Mouse (Mus musculus) liver, adult 2 months (tissue): ENCODE results near the gene Myom1. TPM values are rescaled to one million over a fixed set of nuclear protein-coding genes. Genes with fewer than 3 reads are reported as not detected.
A peak's percentile ranks its signal among the peaks of the same experiment; 100 is the strongest.

ENCODE experiments used
- DNase-seq: peaks from one replicate; pipeline ENCODE4 v3.0.0-alpha.2; 2011; ENCODE audit warnings: low read depth, low spot score; ENCODE audit errors: extremely low read depth
- H3K27ac ChIP-seq: fragments of 200-500 bp; replicated peaks from 2 replicates; pipeline ENCODE4 v1.5.1; 2012; ENCODE audit warnings: low read depth, mild to moderate bottlenecking, control low read depth, inconsistent platforms, low read length; ENCODE audit not compliant: insufficient read depth
- H3K27me3 ChIP-seq: fragments of 200-500 bp; 2 replicates; pipeline ENCODE4 v1.6.1; 2012; ENCODE audit warnings: mild to moderate bottlenecking, moderate library complexity, low read length, inconsistent platforms; ENCODE audit not compliant: control insufficient read depth, insufficient read depth
- H3K36me3 ChIP-seq: fragments of 200-500 bp; 2 replicates; pipeline ENCODE4 v1.6.1; 2012; ENCODE audit warnings: low read length, inconsistent platforms; ENCODE audit not compliant: control insufficient read depth, insufficient read depth
- H3K4me1 ChIP-seq: fragments of 200-500 bp; 2 replicates; pipeline ENCODE4 v1.6.1; 2011; ENCODE audit warnings: low read length; ENCODE audit not compliant: control insufficient read depth, insufficient read depth
- H3K4me3 ChIP-seq: fragments of 200-500 bp; 2 replicates; pipeline ENCODE4 v1.5.1; 2011; ENCODE audit warnings: low read depth, mild to moderate bottlenecking, control low read depth, low read length, moderate library complexity; ENCODE audit not compliant: insufficient read depth
- H3K79me2 ChIP-seq: fragments of 200-500 bp; 2 replicates; pipeline ENCODE4 v1.6.1; 2012; ENCODE audit warnings: inconsistent platforms, mild to moderate bottlenecking, low read length, moderate library complexity; ENCODE audit not compliant: control insufficient read depth, insufficient read depth
- H3K9ac ChIP-seq: fragments of 200-500 bp; 2 replicates; pipeline ENCODE4 v1.6.1; 2012; ENCODE audit warnings: low read depth, mild to moderate bottlenecking, control low read depth, inconsistent platforms, low read length
- CTCF ChIP-seq: fragments of 200-500 bp; IDR thresholded peaks from 2 replicates; pipeline ENCODE4 v1.5.1; 2011; ENCODE audit warnings: low read depth, low read length, control low read depth
- POLR2A ChIP-seq: fragments of 200-500 bp; IDR thresholded peaks from 2 replicates; pipeline ENCODE4 v1.6.1; 2011; ENCODE audit warnings: low read length, control low read depth; ENCODE audit not compliant: insufficient read depth; ENCODE audit errors: extremely low read depth
- WGBS: fragments of 180-500 bp; shearing (Covaris S2); methylation state at CpG from one replicate; pipeline ENCODE4 v1.1.7; 2018; 5-methylcytosine and 5-hydroxymethylcytosine counted together
- polyA plus RNA-seq: library from polyadenylated mRNA; depleted of rRNA; stranded (reverse); fragments of >200 nt; gene quantifications from 2 replicates; pipeline ENCODE4 v1.2.3, GENCODE M21; 2012
- total RNA-seq: library from RNA; depleted of rRNA; stranded (reverse); fragments of >200 nt; gene quantifications from 2 replicates; pipeline ENCODE4 v1.2.3, GENCODE M21; 2014

Gene Myom1
- total and polyA plus RNA-seq, 2 experiments: 0.34 to 3.2 TPM

GRCm38 (mm10) chr17:70989991-70990390 lies 12.4 kb upstream of the Myom1 start:
- H3K79me2 ChIP-seq: peaks cover 35% of the 10 kb centered on the region
- peaks cover 28% of the 10 kb centered on the region for H3K4me1 ChIP-seq
- no peak for TF ChIP-seq POLR2A
- TF ChIP-seq CTCF: no peak
- no peak for DNase-seq
- H3K4me3 ChIP-seq: peak overlapping the region; percentile 78
- 2% methylated on average over 24 of the region's 24 CpGs for WGBS
- peak overlapping the region; percentile 92 for H3K9ac ChIP-seq
- H3K27ac ChIP-seq: peak overlapping the region; percentile 76
- H3K36me3 ChIP-seq: peaks cover 3% of the 10 kb centered on the region
- H3K27me3 ChIP-seq: no peaks in the 10 kb centered on the region

DNA sequence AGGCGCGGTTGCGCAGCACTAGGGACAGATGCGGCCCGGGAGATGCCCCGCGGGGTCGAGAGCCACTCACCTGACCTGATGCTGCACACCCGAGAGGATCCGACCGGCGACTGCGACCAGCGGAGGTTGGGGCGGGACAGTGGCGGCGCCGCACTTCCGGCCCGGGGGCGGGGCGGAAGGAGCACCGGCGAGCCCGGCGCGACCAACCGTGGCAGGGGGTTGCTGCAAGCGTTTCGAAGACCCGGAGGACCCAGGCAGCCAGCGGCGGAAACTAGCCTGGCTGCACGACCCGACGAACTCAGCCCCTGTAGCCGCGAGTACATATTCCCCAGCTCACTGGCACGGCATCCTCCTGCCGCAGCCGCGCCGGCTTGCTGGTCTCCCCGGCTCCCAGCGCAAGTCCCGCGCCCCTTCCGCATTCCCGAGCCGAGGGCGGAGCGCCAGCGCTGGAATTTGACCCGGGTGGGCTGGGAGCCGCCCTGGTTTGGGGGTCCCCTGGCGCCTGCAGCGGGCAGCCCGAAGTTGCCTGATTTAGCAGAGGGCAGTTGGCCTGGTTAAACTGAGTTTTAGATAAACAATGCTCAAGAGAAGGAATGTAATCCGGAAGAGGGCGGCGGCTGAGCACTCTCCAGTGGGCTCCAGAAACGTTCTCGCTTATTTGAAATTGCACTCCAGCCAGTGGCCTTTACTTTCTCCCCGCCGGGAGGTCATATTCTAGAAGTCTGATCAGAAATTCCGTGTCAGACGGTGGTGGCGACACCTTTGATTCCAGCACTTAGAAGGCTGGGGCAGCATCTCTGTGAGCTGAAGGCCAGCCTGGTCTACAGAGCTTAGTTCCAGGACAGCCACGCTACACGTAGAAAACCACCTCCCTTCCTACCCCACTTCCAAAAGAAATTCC lies 11.8 kb upstream of the Myom1 start:
- H3K9ac ChIP-seq: peak overlapping the region; percentile 92
- peaks cover 25% of the 10 kb centered on the region for H3K4me1 ChIP-seq
- peak; percentile 61 for DNase-seq
- WGBS: under 1% methylated on average over 70 of the region's 70 CpGs
- no peaks in the 10 kb centered on the region for H3K27me3 ChIP-seq
- peak overlapping the region; percentile 93 for H3K27ac ChIP-seq
- peaks cover 32% of the 10 kb centered on the region for H3K79me2 ChIP-seq
- peaks cover 7% of the 10 kb centered on the region for H3K36me3 ChIP-seq
- peak overlapping the region; percentile 78 for H3K4me3 ChIP-seq
- TF ChIP-seq POLR2A (peak; percentile 89), CTCF (no peak)

GRCm38 (mm10) chr17:70991706-70992625 lies 10.5 kb upstream of the Myom1 start:
- TF ChIP-seq CTCF: no peak
- no peak for TF ChIP-seq POLR2A
- H3K36me3 ChIP-seq: peaks cover 9% of the 10 kb centered on the region
- no peak for DNase-seq
- H3K4me1 ChIP-seq: peaks cover 23% of the 10 kb centered on the region
- WGBS: 83% methylated on average over 16 of the region's 16 CpGs
- no peak overlapping the region for H3K9ac ChIP-seq
- H3K4me3 ChIP-seq: no peak overlapping the region
- 0 out of 2 replicates have a peak overlapping the region, but pooled peaks have one; percentile 18 for H3K27ac ChIP-seq
- H3K27me3 ChIP-seq: no peaks in the 10 kb centered on the region
- H3K79me2 ChIP-seq: peaks cover 29% of the 10 kb centered on the region; the same call in 1 of the 2 replicates

DNA sequence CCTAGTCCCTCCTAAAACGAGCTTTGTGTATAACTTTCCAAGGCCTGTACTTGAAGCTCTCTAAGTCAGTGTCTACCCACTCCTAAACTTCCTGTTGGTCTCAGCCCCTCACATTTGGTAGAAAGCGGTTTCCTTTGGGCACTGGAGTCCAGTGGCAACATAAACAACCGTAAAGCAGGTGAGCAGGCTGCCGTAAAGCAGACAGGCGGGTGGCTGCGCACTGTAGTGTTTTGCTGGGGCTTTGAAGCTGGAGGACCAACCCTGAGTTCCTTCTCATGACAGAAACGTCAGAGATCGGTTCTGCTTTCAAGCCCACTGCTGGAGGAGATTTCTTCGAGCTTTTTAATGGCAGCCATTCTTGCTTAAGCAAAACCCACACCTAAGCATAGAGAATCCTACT lies 9.8 kb upstream of the Myom1 start:
- H3K4me3 ChIP-seq: no peak overlapping the region
- H3K9ac ChIP-seq: no peak overlapping the region
- peaks cover 9% of the 10 kb centered on the region for H3K36me3 ChIP-seq
- DNase-seq: no peak
- 86% methylated on average over 9 of the region's 9 CpGs for WGBS
- no peak for TF ChIP-seq POLR2A
- TF ChIP-seq CTCF: no peak
- H3K27ac ChIP-seq: no peak overlapping the region
- peaks cover 24% of the 10 kb centered on the region for H3K4me1 ChIP-seq
- H3K27me3 ChIP-seq: no peaks in the 10 kb centered on the region
- peaks cover 29% of the 10 kb centered on the region; the same call in 1 of the 2 replicates for H3K79me2 ChIP-seq

DNA sequence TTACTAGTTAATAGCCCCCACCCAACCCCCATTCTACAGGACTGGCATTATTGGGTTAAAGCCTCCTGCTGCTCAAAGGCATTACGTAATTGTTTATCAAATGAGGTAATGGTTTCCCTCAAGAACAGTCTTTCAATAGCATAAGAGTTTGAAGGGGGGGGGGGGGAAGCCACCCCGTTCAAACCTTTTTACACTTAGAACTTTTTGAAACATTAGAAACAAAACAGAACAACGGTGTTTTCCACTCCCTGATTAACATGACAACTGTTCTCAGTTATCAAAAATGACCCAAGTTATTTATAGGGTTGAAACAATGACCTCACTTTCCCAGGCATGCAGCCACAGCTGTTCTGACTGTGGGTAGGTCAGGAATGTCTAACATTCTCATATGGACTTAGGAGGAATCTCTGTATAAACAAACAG lies 9.0 kb upstream of the Myom1 start:
- peaks cover 23% of the 10 kb centered on the region for H3K4me1 ChIP-seq
- TF ChIP-seq CTCF: no peak
- no peak for TF ChIP-seq POLR2A
- WGBS: 4% methylated on average over 3 of the region's 3 CpGs
- H3K4me3 ChIP-seq: no peak overlapping the region
- H3K27ac ChIP-seq: no peak overlapping the region
- H3K36me3 ChIP-seq: peaks cover 9% of the 10 kb centered on the region
- H3K79me2 ChIP-seq: peaks cover 27% of the 10 kb centered on the region; the same call in 1 of the 2 replicates
- H3K27me3 ChIP-seq: no peaks in the 10 kb centered on the region
- no peak overlapping the region for H3K9ac ChIP-seq
- DNase-seq: peak; percentile 55

GRCm38 (mm10) chr17:70994671-70995070 lies 7.8 kb upstream of the Myom1 start:
- Histone ChIP-seq H3K4me1 (peaks cover 14% of the 10 kb centered on the region), H3K36me3 (peaks cover 9% of the 10 kb centered on the region), H3K9ac (no peak overlapping the region), H3K4me3 (no peak overlapping the region), H3K79me2 (peaks cover 16% of the 10 kb centered on the region; the same call in 1 of the 2 replicates), H3K27ac (no peak overlapping the region), H3K27me3 (no peaks in the 10 kb centered on the region)
- 87% methylated on average over 6 of the region's 6 CpGs for WGBS
- TF ChIP-seq POLR2A (no peak), CTCF (no peak)
- no peak for DNase-seq
